Mouse (Mus musculus): Measurements from ENCODE around the gene Kcnq1. TPM values are rescaled to one million over a fixed set of nuclear protein-coding genes. Genes with fewer than 3 reads are reported as not detected.

Kcnq1 gene
- polyA plus RNA-seq, 1 experiment from 2014 or later: 9.1 TPM

- Histone ChIP-seq H3K4me1 (no peaks in the 10 kb centered on the region), H3K9ac (no peak overlapping the region), H3K27ac (no peak overlapping the region), H3K4me2 (no peak overlapping the region), H3K4me3 (replicated peaks) (no peak overlapping the region), H3K27me3 (replicated peaks) (no peaks in the 10 kb centered on the region), H3K9me3 (no peaks in the 10 kb centered on the region), H3K36me3 (no peaks in the 10 kb centered on the region)
- 51% methylated on average over 7 of the region's 7 CpGs for WGBS
- ATAC-seq (ENCODE audit: insufficient read depth, low FRiP score, low read depth): no peak
These were observed 59.6 kb downstream of the Kcnq1 start for GRCm38 (mm10) chr7:143165687-143166265.

DNA sequence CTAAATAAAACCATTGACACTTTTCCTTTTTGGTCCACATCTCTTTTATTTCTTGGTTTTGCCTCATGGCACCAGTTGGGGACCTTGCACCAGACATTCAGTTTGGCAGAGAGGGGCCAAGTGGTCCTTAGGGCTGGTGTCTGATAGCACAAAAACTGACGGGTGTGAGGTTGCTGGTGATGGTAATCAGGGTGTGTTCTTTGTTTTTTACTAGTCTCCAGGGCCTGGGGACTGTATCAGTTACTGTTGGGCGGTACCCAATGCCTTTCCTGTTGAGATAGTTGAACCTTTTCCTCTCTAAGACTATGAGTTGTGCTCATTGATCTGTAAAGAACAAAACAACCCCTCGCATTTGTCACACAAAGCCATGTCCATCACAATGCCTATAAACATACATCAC, 61.1 kb downstream of the Kcnq1 start:
- Histone ChIP-seq H3K4me3 (replicated peaks) (no peak overlapping the region), H3K27me3 (replicated peaks) (no peaks in the 10 kb centered on the region), H3K9ac (no peak overlapping the region), H3K36me3 (no peaks in the 10 kb centered on the region), H3K4me2 (no peak overlapping the region), H3K4me1 (no peaks in the 10 kb centered on the region), H3K9me3 (no peaks in the 10 kb centered on the region), H3K27ac (no peak overlapping the region)
- 77% methylated on average over 3 of the region's 3 CpGs for WGBS
- no peak for ATAC-seq (ENCODE audit: insufficient read depth, low FRiP score, low read depth)

- 91% methylated on average over 3 of the region's 3 CpGs for WGBS
- Histone ChIP-seq H3K4me2 (no peak overlapping the region), H3K27ac (no peak overlapping the region), H3K4me3 (replicated peaks) (no peak overlapping the region), H3K4me1 (no peaks in the 10 kb centered on the region), H3K27me3 (replicated peaks) (no peaks in the 10 kb centered on the region), H3K9ac (no peak overlapping the region), H3K36me3 (no peaks in the 10 kb centered on the region), H3K9me3 (no peaks in the 10 kb centered on the region)
- ATAC-seq (ENCODE audit: insufficient read depth, low FRiP score, low read depth): no peak
These were observed 63.2 kb downstream of the Kcnq1 start for GRCm38 (mm10) chr7:143169371-143169770.

GRCm38 (mm10) chr7:143172914-143173547, 66.9 kb downstream of the Kcnq1 start:
- 82% methylated on average over 5 of the region's 5 CpGs for WGBS
- no peaks in the 10 kb centered on the region for H3K36me3 ChIP-seq
- H3K4me3 ChIP-seq (replicated peaks): no peak overlapping the region
- H3K27ac ChIP-seq: no peak overlapping the region
- no peaks in the 10 kb centered on the region for H3K27me3 ChIP-seq (replicated peaks)
- H3K4me1 ChIP-seq: no peaks in the 10 kb centered on the region
- no peak overlapping the region for H3K4me2 ChIP-seq
- H3K9me3 ChIP-seq: no peaks in the 10 kb centered on the region
- no peak overlapping the region for H3K9ac ChIP-seq
- no peak for ATAC-seq (ENCODE audit: insufficient read depth, low FRiP score, low read depth)

DNA sequence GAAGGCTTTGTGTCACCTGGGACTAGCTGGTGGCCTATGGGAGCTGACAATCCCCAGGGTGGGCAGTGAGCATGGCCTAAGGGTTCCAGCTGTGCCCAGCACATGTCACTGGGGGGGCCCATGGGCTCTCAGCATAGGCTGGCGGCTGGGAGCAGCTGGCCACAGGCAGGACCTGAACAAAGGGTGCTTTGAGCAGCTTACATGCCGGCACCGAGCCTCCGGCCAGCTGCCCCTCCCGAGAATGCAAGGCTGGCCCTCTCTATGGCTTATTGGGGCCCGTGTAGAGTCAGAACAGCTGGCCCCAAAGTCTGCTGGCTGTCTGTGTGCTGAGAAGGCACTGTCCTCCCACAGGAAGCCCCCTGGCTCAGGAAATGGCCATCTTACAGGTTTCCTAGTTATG, 68.5 kb downstream of the Kcnq1 start:
- no peak overlapping the region for H3K27ac ChIP-seq
- no peak overlapping the region for H3K4me3 ChIP-seq (replicated peaks)
- no peak overlapping the region for H3K4me2 ChIP-seq
- H3K36me3 ChIP-seq: no peaks in the 10 kb centered on the region
- no peaks in the 10 kb centered on the region for H3K9me3 ChIP-seq
- no peaks in the 10 kb centered on the region for H3K4me1 ChIP-seq
- no peak overlapping the region for H3K9ac ChIP-seq
- no peaks in the 10 kb centered on the region for H3K27me3 ChIP-seq (replicated peaks)
- no peak; the same call in 1 of the 2 replicates for ATAC-seq (ENCODE audit: insufficient read depth, low FRiP score, low read depth)
- 54% methylated on average over 6 of the region's 6 CpGs for WGBS

DNA sequence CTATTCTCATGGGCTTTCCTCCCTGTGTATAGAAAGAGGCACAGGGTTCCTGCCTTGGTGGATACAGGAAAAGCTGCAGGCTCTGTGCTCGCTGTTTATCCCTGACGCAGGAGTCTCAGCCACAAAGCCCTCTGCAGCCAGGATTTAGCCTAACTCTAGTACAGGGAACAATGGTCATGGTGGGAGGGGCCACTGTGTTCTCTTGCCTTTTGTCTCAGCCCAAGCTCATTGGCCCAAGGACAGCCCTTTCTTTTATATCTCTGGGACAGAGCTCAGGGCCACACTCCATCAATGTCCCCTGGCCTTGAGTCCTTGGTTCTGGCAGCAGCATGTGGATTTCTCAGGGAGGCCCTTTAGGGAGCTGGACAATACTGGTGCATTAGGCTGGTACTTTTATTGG, 72.7 kb downstream of the Kcnq1 start:
- Histone ChIP-seq H3K27me3 (replicated peaks) (no peaks in the 10 kb centered on the region), H3K9ac (no peak overlapping the region), H3K4me2 (no peak overlapping the region), H3K4me1 (peaks cover 10% of the 10 kb centered on the region; the same call in 1 of the 2 replicates), H3K36me3 (no peaks in the 10 kb centered on the region), H3K27ac (no peak overlapping the region; the same call in 1 of the 2 replicates), H3K9me3 (no peaks in the 10 kb centered on the region), H3K4me3 (replicated peaks) (no peak overlapping the region)
- WGBS: 91% methylated on average over 2 of the region's 2 CpGs
- ATAC-seq (ENCODE audit: insufficient read depth, low FRiP score, low read depth): no peak

- peak overlapping the region; percentile 36; the same call in 1 of the 2 replicates for H3K27ac ChIP-seq
- ATAC-seq (ENCODE audit: insufficient read depth, low FRiP score, low read depth): peak; percentile 72
- H3K36me3 ChIP-seq: no peaks in the 10 kb centered on the region
- no peaks in the 10 kb centered on the region for H3K9me3 ChIP-seq
- no peak overlapping the region for H3K9ac ChIP-seq
- H3K4me1 ChIP-seq: peaks cover 10% of the 10 kb centered on the region; the same call in 1 of the 2 replicates
- H3K4me2 ChIP-seq: no peak overlapping the region
- 25% methylated on average over 3 of the region's 3 CpGs for WGBS
- H3K27me3 ChIP-seq (replicated peaks): no peaks in the 10 kb centered on the region
- no peak overlapping the region for H3K4me3 ChIP-seq (replicated peaks)
These were observed 74.6 kb downstream of the Kcnq1 start for GRCm38 (mm10) chr7:143180761-143181160.

DNA sequence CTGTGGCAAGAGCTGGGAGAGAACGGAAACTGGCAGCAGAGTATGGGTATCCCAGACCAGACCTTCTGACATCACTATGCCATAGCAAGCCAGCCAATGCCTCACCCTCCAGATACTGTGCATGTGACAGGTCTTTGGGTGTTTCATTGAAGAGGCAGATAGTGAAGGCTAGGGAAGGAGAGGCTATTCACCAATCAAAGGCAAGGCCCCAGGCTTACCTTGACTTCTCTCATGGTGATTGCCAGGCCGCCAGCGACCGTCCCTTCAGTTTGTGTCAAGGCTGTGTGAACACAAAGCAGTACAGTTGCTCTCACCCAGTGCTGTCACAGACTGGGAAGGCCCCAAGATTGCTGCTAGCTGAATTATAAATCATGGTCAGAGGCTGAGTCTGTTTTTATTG, 75.1 kb downstream of the Kcnq1 start:
- Histone ChIP-seq H3K36me3 (no peaks in the 10 kb centered on the region), H3K9me3 (no peaks in the 10 kb centered on the region), H3K9ac (no peak overlapping the region), H3K27me3 (replicated peaks) (no peaks in the 10 kb centered on the region), H3K4me2 (no peak overlapping the region), H3K27ac (peak overlapping the region; percentile 36; the same call in 1 of the 2 replicates), H3K4me3 (replicated peaks) (no peak overlapping the region), H3K4me1 (peaks cover 10% of the 10 kb centered on the region; the same call in 1 of the 2 replicates)
- 0 out of 2 replicates have a peak, but pooled peaks have one; percentile 12 for ATAC-seq (ENCODE audit: insufficient read depth, low FRiP score, low read depth)
- WGBS: 81% methylated on average over 4 of the region's 4 CpGs

GRCm38 (mm10) chr7:143185506-143185905, 79.3 kb downstream of the Kcnq1 start:
- H3K27ac ChIP-seq: no peak overlapping the region
- no peak overlapping the region for H3K4me2 ChIP-seq
- no peak for ATAC-seq (ENCODE audit: insufficient read depth, low FRiP score, low read depth)
- 74% methylated on average over 6 of the region's 6 CpGs for WGBS
- no peaks in the 10 kb centered on the region for H3K9me3 ChIP-seq
- no peak overlapping the region for H3K4me3 ChIP-seq (replicated peaks)
- H3K27me3 ChIP-seq (replicated peaks): no peaks in the 10 kb centered on the region
- peaks cover 8% of the 10 kb centered on the region; the same call in 1 of the 2 replicates for H3K4me1 ChIP-seq
- no peak overlapping the region for H3K9ac ChIP-seq
- no peaks in the 10 kb centered on the region for H3K36me3 ChIP-seq

DNA sequence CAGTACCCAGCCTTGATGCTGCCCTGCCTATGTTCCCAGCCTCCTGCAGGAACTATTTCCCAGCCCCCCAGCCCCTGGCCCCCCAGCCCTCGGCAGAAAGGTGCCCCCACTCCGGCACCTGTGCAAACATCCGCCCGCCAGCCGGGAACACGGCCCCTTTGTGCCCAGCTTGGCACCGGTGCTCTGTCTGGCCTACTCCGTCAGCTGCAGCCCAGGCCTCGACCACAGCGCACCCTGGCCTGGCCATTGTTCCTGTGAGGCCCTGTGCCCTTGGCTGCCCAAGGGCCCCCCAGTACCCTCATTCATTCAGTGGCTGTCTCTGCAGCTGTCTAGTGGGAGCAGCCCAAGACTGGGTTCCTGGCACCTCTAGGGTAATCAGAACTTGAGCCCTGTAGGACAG, 80.2 kb downstream of the Kcnq1 start:
- Histone ChIP-seq H3K4me1 (no peaks in the 10 kb centered on the region), H3K9ac (no peak overlapping the region), H3K27me3 (replicated peaks) (no peaks in the 10 kb centered on the region), H3K4me2 (no peak overlapping the region), H3K27ac (no peak overlapping the region), H3K4me3 (replicated peaks) (no peak overlapping the region), H3K36me3 (no peaks in the 10 kb centered on the region), H3K9me3 (no peaks in the 10 kb centered on the region)
- 80% methylated on average over 10 of the region's 10 CpGs for WGBS
- ATAC-seq (ENCODE audit: insufficient read depth, low FRiP score, low read depth): peak; percentile 27; the same call in 1 of the 2 replicates

- ATAC-seq (ENCODE audit: insufficient read depth, low FRiP score, low read depth): no peak
These were observed 81.0 kb downstream of the Kcnq1 start for GRCm38 (mm10) chr7:143187181-143187580.

DNA sequence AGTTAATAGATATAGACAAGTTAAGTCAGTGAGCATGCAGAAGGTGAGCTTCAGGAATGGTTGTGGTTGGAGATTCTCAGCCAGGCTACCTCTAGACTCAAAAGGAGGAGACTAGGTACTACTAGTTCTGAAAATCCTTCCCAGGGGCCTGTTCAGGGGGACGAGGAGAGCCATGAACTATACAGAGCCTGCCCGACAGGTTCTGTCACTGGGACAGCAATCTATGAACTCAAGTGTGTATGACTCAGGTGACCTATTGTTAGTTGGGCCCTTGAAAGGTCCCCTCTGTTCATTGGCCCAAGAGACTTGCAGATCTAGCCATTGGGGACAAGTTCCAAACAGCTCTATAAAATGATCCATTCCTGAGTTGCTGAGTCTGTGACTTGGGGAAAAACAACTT, 82.4 kb downstream of the Kcnq1 start:
- Histone ChIP-seq H3K4me1 (no peaks in the 10 kb centered on the region), H3K27ac (no peak overlapping the region)
- WGBS: 67% methylated on average over 2 of the region's 2 CpGs

More at GRCm38 (mm10) chr7:143187181-143187580, 81.0 kb downstream of the Kcnq1 start:
- H3K27me3 ChIP-seq (replicated peaks): no peaks in the 10 kb centered on the region
- no peak overlapping the region for H3K9ac ChIP-seq
- H3K36me3 ChIP-seq: no peaks in the 10 kb centered on the region
- no peak overlapping the region for H3K4me2 ChIP-seq
- no peaks in the 10 kb centered on the region for H3K9me3 ChIP-seq
- no peaks in the 10 kb centered on the region for H3K4me1 ChIP-seq
- H3K27ac ChIP-seq: no peak overlapping the region
- no peak overlapping the region for H3K4me3 ChIP-seq (replicated peaks)
- WGBS: 83% methylated on average over 3 of the region's 3 CpGs

More for the DNA sequence above, 82.4 kb downstream of the Kcnq1 start:
- ATAC-seq (ENCODE audit: insufficient read depth, low FRiP score, low read depth): peak; percentile 52
- Histone ChIP-seq H3K9ac (no peak overlapping the region), H3K9me3 (no peaks in the 10 kb centered on the region), H3K36me3 (no peaks in the 10 kb centered on the region), H3K4me2 (no peak overlapping the region), H3K4me3 (replicated peaks) (no peak overlapping the region), H3K27me3 (replicated peaks) (no peaks in the 10 kb centered on the region)

All from stomach, embryonic 15.5 days (tissue).